Mouse (Mus musculus) lung, adult 2 months (tissue): ENCODE measurements around the gene Ing5.

Experiments
- CTCF ChIP-seq: fragments of 200-500 bp; IDR thresholded peaks from 2 replicates; pipeline ENCODE4 v1.5.1; 2011; ENCODE audit warnings: mild to moderate bottlenecking, low read length, control low read depth; ENCODE audit not compliant: insufficient read depth
- POLR2A ChIP-seq: fragments of 200-500 bp; IDR thresholded peaks from 2 replicates; pipeline ENCODE4 v1.6.1; 2011; ENCODE audit warnings: low read depth, mild to moderate bottlenecking, control low read depth, low read length, borderline replicate concordance; ENCODE audit errors: extremely low read depth

GRCm38 (mm10) chr1:93825771-93826539, 22.2 kb downstream of the Ing5 start:
- TF ChIP-seq POLR2A (no peak), CTCF (no peak)
